Mouse (Mus musculus): Measurements from ENCODE around the gene Dnase1l3. TPM values are rescaled to one million over a fixed set of nuclear protein-coding genes. Genes with fewer than 3 reads are reported as not detected.

The Dnase1l3 gene
- 0.13 and 0.74 TPM in 2 replicates for polyA plus RNA-seq (2015; fragmentation: Nextera tagmentation; extraction: Ambion mirVana)

DNA sequence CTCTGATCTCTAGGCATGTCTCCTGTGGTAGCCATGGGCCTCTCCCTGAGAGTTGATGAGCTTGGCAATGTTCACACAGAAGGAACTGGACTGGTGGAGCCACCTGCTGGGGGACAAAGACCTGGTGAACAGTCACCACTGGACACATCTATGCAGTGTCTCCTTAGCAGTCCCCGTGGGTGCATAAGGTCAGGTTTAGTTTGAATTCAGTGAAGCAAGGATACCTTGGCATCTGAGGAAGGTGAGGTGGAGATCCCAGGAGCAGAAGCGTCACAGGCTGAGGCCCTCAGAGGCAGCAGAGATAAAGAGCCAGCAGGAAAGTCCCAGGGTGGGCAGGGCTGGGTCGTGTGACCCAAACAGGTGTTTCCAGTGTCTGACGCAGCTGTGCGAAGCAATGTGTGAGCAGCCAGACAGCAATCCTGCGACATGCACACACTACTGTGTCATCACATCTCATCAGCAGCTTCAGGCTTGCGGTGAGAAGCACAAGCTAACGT, at the start of gene Dnase1l3:
Gene Dnase1l3 (minus strand): TSS at position 303 of the 497 bp plus-strand sequence.
- Histone ChIP-seq H3K9me3 (replicated peaks) (no peaks in the 10 kb centered on the region), H3K4me3 (no peak within 1 kb of the TSS), H3K4me1 (replicated peaks) (peaks cover 6% of the 10 kb centered on the region; the same call in 1 of the 2 replicates), H3K36me3 (no peaks in the 10 kb centered on the region), H3K27ac (no peak within 1 kb of the TSS), H3K27me3 (peaks cover 16% of the 10 kb centered on the region), H3K9ac (no peak within 1 kb of the TSS), H3K4me2 (no peak within 1 kb of the TSS)
- no peak; the same call in 1 of the 2 replicates for ATAC-seq (replicated peaks; ENCODE audit: insufficient number of reproducible peaks, insufficient read depth, low FRiP score, low read depth)
- WGBS, result 57% methylated on average over 8 of the region's 8 CpGs

DNA sequence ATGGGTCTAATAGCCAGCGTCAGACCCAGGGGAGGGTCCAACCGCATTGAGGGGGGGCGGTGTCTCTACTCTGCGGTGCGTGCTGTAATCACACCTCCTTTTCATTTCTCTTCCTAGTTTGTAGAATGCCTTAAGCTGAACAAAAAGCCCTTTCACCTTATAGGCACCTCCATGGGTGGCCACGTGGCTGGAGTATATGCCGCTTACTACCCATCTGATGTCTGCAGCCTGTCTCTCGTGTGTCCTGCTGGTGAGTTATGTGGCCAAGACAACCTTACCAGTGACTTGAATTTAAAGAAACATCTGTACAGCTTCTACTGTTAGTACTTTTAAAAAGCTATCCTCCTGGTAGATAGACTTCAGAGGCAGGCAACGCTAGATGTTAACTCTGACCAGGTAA, 48.2 kb upstream of the Dnase1l3 start:
- no peak overlapping the region for H3K27ac ChIP-seq
- H3K9me3 ChIP-seq (replicated peaks), result no peaks in the 10 kb centered on the region
- no peaks in the 10 kb centered on the region for H3K27me3 ChIP-seq
- no peak overlapping the region for H3K4me2 ChIP-seq
- H3K36me3 ChIP-seq, result 0 out of 2 replicates have a peak, but pooled peaks cover 5% of the 10 kb centered on the region
- WGBS, result 92% methylated on average over 9 of the region's 9 CpGs
- H3K9ac ChIP-seq, result no peak overlapping the region
- no peak overlapping the region for H3K4me3 ChIP-seq
- H3K4me1 ChIP-seq (replicated peaks), result no peaks in the 10 kb centered on the region
- ATAC-seq (replicated peaks; ENCODE audit: insufficient number of reproducible peaks, insufficient read depth, low FRiP score, low read depth), result no peak

DNA sequence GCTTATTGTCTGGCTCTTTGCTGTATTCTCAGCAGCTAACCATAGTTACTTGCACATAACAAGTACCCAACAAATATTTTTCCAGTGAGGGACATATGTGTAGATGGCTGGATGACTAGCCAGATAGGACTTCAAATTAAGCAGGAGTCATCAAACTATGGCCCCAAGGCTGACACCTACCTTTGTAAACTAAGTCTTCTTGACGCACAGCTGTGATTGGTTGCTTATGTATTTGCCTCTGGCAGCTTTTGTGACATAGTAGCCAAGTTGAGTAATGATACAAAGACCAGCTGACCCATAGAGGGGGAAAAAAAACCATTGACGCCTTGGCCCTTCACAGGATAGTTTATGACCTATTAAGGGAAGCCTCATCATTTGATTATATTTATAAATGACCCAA, 47.7 kb upstream of the Dnase1l3 start:
- Histone ChIP-seq H3K9ac (no peak overlapping the region), H3K9me3 (replicated peaks) (no peaks in the 10 kb centered on the region), H3K4me1 (replicated peaks) (no peaks in the 10 kb centered on the region), H3K4me2 (no peak overlapping the region), H3K4me3 (no peak overlapping the region), H3K36me3 (0 out of 2 replicates have a peak, but pooled peaks cover 5% of the 10 kb centered on the region), H3K27ac (no peak overlapping the region), H3K27me3 (no peaks in the 10 kb centered on the region)
- 89% methylated on average over 2 of the region's 2 CpGs for WGBS
- ATAC-seq (replicated peaks; ENCODE audit: insufficient number of reproducible peaks, insufficient read depth, low FRiP score, low read depth), result no peak

DNA sequence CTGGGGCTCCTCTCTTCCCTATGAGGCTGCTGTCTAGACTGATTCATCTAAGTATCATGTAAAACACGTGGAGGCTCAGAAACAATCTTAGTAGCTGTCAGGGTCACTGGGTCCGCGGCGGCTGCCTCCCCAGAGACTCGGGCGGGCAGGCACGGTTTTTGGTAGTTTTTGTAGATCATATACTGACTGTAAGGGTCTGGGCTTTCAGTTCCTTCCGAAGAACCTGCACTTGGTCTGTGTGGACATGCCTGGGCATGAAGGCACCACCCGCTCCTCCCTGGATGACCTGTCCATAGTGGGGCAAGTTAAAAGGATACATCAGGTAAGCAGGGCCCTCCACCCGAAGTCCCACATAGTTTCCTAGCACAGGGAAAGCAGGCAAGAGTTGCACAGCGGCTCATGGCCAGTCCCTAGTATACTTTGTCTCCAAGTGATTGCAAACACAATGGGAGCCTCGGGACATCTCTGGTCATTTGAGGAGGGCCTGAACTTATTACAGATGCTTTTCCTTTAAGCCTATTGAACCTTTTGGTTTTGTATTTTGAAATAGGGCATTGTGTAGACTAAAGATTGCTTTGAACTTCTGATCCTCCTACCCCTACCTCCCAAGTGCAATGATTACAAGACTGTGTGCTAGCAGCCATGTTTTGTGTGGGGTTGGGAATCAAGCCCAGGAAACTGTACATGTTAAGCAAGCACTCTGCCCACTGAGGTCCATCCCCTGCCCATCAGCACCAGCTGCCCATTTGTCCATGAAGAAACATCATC, 46.7 kb upstream of the Dnase1l3 start:
- Histone ChIP-seq H3K27ac (no peak overlapping the region), H3K4me3 (no peak overlapping the region), H3K4me1 (replicated peaks) (no peaks in the 10 kb centered on the region), H3K4me2 (no peak overlapping the region), H3K9me3 (replicated peaks) (no peaks in the 10 kb centered on the region), H3K9ac (no peak overlapping the region), H3K36me3 (no peaks in the 10 kb centered on the region), H3K27me3 (no peaks in the 10 kb centered on the region)
- WGBS, result 83% methylated on average over 12 of the region's 12 CpGs
- no peak for ATAC-seq (replicated peaks; ENCODE audit: insufficient number of reproducible peaks, insufficient read depth, low FRiP score, low read depth)

DNA sequence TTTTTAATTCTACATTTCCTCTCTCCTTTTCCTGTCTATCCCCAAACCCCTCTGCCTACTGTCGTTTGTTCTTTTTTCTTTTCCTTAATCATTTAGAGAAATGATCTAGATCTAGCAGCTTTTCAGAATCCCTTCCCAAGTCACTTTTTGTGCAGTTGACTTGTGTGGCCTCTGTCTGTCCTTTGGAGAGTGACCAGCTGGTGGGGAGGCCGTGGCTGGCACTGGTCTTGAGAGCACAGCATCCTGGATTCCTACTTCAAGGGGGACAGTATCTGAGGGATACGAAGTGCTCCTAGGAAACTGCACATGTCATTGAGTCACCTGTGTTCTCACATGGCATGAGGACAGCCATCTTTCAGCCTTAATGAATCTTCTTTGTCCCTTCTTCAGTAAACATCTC, 45.8 kb upstream of the Dnase1l3 start:
- Histone ChIP-seq H3K4me1 (replicated peaks) (no peaks in the 10 kb centered on the region), H3K4me3 (no peak overlapping the region), H3K9me3 (replicated peaks) (no peaks in the 10 kb centered on the region), H3K9ac (no peak overlapping the region), H3K36me3 (no peaks in the 10 kb centered on the region), H3K27ac (no peak overlapping the region), H3K27me3 (no peaks in the 10 kb centered on the region), H3K4me2 (no peak overlapping the region)
- no peak for ATAC-seq (replicated peaks; ENCODE audit: insufficient number of reproducible peaks, insufficient read depth, low FRiP score, low read depth)
- WGBS, result 58% methylated on average over 3 of the region's 3 CpGs

DNA sequence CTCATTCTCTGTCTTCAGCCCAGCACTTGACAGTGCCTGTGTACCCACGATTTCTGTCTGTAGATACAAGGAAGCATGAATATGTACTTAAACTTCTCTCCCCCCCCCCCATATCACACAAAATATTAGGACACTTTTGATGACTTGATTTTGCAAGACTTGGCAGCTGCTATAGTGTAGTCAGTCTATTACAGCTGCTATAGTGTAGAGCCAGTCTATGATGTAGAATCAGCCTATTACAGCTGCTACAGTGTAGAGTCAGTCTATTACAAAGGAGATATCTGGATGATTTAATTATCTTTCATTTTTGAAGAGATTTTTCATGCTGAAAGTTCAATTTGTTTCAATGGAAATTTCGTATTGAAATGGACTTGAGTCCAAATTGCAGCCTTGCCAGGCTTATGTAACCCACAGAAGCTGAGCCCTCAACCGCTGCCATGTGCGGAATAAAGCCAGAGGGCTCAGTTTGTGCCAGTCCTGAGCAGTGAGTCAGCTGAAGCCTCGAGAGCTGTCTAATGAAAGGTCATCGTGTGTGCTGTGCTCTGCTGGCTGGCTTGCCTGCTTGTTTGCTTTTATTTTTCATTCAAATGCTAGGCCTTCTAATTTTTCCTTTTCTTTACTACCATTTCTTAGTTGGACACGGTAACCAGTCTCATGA, 44.5 kb upstream of the Dnase1l3 start:
- H3K36me3 ChIP-seq, result no peaks in the 10 kb centered on the region
- no peak overlapping the region for H3K27ac ChIP-seq
- H3K9me3 ChIP-seq (replicated peaks), result no peaks in the 10 kb centered on the region
- no peaks in the 10 kb centered on the region for H3K4me1 ChIP-seq (replicated peaks)
- H3K4me3 ChIP-seq, result no peak overlapping the region
- H3K27me3 ChIP-seq, result no peaks in the 10 kb centered on the region
- ATAC-seq (replicated peaks; ENCODE audit: insufficient number of reproducible peaks, insufficient read depth, low FRiP score, low read depth), result no peak
- H3K4me2 ChIP-seq, result no peak overlapping the region
- 75% methylated on average over 7 of the region's 7 CpGs for WGBS
- H3K9ac ChIP-seq, result no peak overlapping the region

DNA sequence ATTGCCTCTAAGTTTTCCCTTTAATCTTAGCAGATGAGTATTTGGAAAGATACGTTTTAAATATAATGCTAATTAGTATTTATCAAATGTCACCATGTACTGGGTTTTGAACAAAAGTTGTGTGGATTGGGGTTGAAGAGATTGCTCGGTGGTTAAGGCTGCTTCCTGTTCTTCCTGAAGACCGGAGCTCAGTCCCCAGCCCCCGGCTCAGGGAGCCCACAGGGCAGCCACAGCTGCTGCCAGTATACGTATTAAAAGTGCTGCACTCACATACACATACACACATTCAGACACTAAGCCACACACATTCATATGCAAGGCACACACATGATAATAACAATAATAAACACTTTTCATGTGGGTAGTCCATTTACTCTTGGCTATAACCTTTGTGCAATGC, 43.8 kb upstream of the Dnase1l3 start:
- WGBS, result 69% methylated on average over 5 of the region's 5 CpGs
- no peak for ATAC-seq (replicated peaks; ENCODE audit: insufficient number of reproducible peaks, insufficient read depth, low FRiP score, low read depth)
- no peak overlapping the region for H3K4me3 ChIP-seq
- no peaks in the 10 kb centered on the region for H3K27me3 ChIP-seq
- no peak overlapping the region for H3K4me2 ChIP-seq
- no peaks in the 10 kb centered on the region for H3K9me3 ChIP-seq (replicated peaks)
- no peaks in the 10 kb centered on the region for H3K36me3 ChIP-seq
- no peak overlapping the region for H3K27ac ChIP-seq
- no peak overlapping the region for H3K9ac ChIP-seq
- no peaks in the 10 kb centered on the region for H3K4me1 ChIP-seq (replicated peaks)

DNA sequence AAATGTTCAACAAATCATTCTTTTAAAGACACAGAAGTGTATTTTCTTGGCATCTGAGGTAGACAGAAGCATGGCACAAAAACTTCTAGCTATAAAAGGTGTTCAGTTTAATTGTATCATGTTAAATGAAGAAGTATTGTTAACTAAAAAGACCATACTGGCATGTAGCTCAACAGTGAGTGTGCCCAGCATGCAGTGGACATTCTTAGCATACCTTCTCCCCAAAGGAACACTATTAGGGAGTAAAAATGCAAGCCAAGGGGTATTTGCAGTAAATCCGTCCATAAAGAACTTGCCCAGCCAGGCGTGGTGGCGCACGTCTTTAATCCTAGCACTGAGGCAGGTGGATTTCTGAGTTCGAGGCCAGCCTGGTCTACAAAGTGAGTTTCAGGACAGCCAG, 42.0 kb upstream of the Dnase1l3 start:
- WGBS, result 61% methylated on average over 5 of the region's 5 CpGs
- Histone ChIP-seq H3K4me3 (no peak overlapping the region), H3K4me2 (no peak overlapping the region), H3K36me3 (no peaks in the 10 kb centered on the region), H3K4me1 (replicated peaks) (no peaks in the 10 kb centered on the region), H3K27ac (no peak overlapping the region), H3K27me3 (no peaks in the 10 kb centered on the region), H3K9me3 (replicated peaks) (no peaks in the 10 kb centered on the region), H3K9ac (no peak overlapping the region)
- no peak for ATAC-seq (replicated peaks; ENCODE audit: insufficient number of reproducible peaks, insufficient read depth, low FRiP score, low read depth)

DNA sequence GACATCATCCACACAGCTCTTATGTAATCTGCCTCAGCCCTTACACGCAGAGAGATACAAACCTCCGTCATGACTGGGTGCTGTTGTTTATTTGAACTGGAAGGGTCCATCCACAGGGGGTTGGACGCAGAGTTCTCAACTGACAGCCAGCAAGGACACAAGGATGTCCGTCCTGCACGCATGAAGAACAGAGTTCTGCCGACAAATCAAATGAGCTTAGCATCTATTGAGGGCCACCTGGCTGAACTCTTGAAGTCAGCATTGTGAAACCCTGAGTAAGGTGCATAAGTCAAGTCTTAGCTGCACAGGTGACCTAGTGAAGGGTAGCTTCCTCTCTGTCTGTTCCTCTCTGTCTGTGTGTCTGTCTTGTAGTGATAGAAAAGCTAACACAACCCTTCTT, 41.6 kb upstream of the Dnase1l3 start:
- H3K9me3 ChIP-seq (replicated peaks), result no peaks in the 10 kb centered on the region
- H3K36me3 ChIP-seq, result no peaks in the 10 kb centered on the region
- ATAC-seq (replicated peaks; ENCODE audit: insufficient number of reproducible peaks, insufficient read depth, low FRiP score, low read depth), result no peak
- no peak overlapping the region for H3K4me3 ChIP-seq
- H3K27ac ChIP-seq, result no peak overlapping the region
- H3K4me2 ChIP-seq, result no peak overlapping the region
- H3K27me3 ChIP-seq, result no peaks in the 10 kb centered on the region
- no peak overlapping the region for H3K9ac ChIP-seq
- no peaks in the 10 kb centered on the region for H3K4me1 ChIP-seq (replicated peaks)
- WGBS, result 84% methylated on average over 6 of the region's 6 CpGs

DNA sequence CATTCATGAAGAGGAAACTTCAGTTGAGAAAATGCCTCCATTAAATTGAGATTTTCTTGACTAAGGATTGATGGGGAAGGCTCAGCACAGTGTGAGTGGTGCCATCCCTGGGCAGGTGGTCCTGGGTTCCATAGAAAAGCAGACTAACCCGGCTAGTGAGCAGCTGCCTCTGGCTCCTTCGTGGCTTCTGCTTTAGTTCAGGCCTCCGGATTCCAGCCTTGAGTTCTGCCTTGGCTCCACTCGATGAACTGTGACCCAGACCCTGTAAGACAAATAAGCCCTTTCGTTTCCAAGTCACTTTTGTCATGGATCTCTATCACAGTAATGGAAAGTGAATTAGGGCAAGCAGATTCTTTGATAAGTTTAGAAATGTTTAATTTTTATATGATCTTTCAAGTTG, 40.2 kb upstream of the Dnase1l3 start:
- H3K27ac ChIP-seq, result no peak overlapping the region
- no peak for ATAC-seq (replicated peaks; ENCODE audit: insufficient number of reproducible peaks, insufficient read depth, low FRiP score, low read depth)
- H3K9me3 ChIP-seq (replicated peaks), result no peaks in the 10 kb centered on the region
- no peaks in the 10 kb centered on the region for H3K27me3 ChIP-seq
- no peak overlapping the region for H3K4me3 ChIP-seq
- H3K4me1 ChIP-seq (replicated peaks), result peaks cover 4% of the 10 kb centered on the region
- no peaks in the 10 kb centered on the region for H3K36me3 ChIP-seq
- H3K4me2 ChIP-seq, result no peak overlapping the region
- 71% methylated on average over 5 of the region's 5 CpGs for WGBS
- H3K9ac ChIP-seq, result no peak overlapping the region

DNA sequence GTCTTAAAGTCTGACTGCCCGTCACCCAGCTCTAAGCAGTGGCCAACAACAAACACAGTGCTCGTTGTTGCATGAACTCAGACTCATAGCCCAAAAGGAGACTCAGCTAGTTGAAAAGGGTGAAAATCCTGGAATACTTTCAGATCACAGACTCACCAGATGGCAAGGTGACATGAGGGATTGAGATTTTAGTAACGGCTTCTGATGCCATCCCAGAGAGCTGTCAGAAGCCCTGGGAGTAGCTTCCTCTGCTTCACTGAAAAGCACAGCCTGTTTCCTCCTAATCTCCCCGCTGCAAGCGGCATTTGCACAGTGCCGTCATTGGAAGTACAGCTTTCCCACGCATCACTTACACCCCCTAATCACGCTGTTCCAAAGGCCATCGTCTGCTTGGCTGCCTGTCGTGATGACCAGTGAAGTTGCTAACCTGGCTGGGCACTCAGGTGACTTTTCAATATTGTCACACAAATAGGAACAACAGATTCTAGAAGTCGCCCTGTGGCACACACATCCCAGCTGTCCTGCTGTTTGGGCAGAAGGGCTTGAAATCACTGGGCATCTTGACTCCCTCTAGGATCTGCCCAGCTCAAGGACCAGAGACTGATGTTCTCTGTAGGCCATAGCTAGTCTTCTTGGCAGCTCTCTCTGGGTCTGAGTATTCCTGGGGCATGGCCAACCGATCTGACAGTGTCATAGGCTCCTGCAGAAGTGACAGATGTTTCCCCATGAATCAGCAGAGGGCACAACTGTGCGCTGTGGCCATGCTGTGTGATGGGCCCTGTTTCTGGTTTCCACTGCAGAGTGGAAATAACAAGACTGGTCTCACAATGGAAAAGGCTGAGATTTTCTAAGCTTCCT, 37.9 kb upstream of the Dnase1l3 start:
- Histone ChIP-seq H3K4me3 (no peak overlapping the region), H3K9me3 (replicated peaks) (no peaks in the 10 kb centered on the region), H3K4me2 (no peak overlapping the region), H3K27ac (no peak overlapping the region), H3K36me3 (no peaks in the 10 kb centered on the region), H3K9ac (no peak overlapping the region), H3K27me3 (no peaks in the 10 kb centered on the region), H3K4me1 (replicated peaks) (peaks cover 4% of the 10 kb centered on the region)
- ATAC-seq (replicated peaks; ENCODE audit: insufficient number of reproducible peaks, insufficient read depth, low FRiP score, low read depth), result no peak
- WGBS, result 70% methylated on average over 13 of the region's 13 CpGs

Measured in heart, embryonic 15.5 days (tissue).